Mouse (Mus musculus) limb, embryonic 11.5 days (tissue): Measurements from ENCODE around the gene Hoxb4. TPM values are rescaled to one million over a fixed set of nuclear protein-coding genes. Genes with fewer than 3 reads are reported as not detected.

ENCODE experiments used
- ATAC-seq: fragments of 200-750 bp; cut with Nextera tagmentation; 2 replicates; pipeline ENCODE4 v1.8.0; 2017; ENCODE audit warnings: low read depth; ENCODE audit not compliant: insufficient number of reproducible peaks, low FRiP score, low TSS enrichment
- DNase-seq: peaks from one replicate; pipeline ENCODE4 v3.0.0-alpha.2; 2015; ENCODE audit warnings: low spot score
- H3K27ac ChIP-seq: fragments of 300-500 bp; sonication (generic); replicated peaks from 2 replicates; pipeline ENCODE4 v1.5.1; 2014; ENCODE audit warnings: low read depth, mild to moderate bottlenecking, low read length
- H3K27me3 ChIP-seq: fragments of 300-500 bp; sonication (generic); 2 replicates; pipeline ENCODE4 v1.6.1; 2014; ENCODE audit warnings: mild to moderate bottlenecking, low read length, mixed read lengths; ENCODE audit not compliant: control insufficient read depth, insufficient read depth
- H3K36me3 ChIP-seq: fragments of 300-500 bp; sonication (generic); 2 replicates; pipeline ENCODE4 v1.6.1; 2014; ENCODE audit warnings: mild to moderate bottlenecking, low read length, moderate library complexity, mixed read lengths; ENCODE audit not compliant: control insufficient read depth, insufficient read depth
- H3K4me1 ChIP-seq: fragments of 300-500 bp; sonication (generic); 2 replicates; pipeline ENCODE4 v1.6.1; 2014; ENCODE audit warnings: low read length, mixed read lengths; ENCODE audit not compliant: control insufficient read depth, insufficient read depth
- H3K4me2 ChIP-seq: fragments of 300-500 bp; sonication (generic); 2 replicates; pipeline ENCODE4 v1.6.1; 2014; ENCODE audit warnings: low read depth, mild to moderate bottlenecking, moderate library complexity; ENCODE audit not compliant: severe bottlenecking
- H3K4me3 ChIP-seq: fragments of 300-500 bp; sonication (generic); 2 replicates; pipeline ENCODE4 v1.5.1; 2014; ENCODE audit warnings: low read depth, low read length
- H3K9ac ChIP-seq: fragments of 300-500 bp; sonication (generic); 2 replicates; pipeline ENCODE4 v1.6.1; 2014; ENCODE audit warnings: mild to moderate bottlenecking, low read length
- H3K9me3 ChIP-seq: fragments of 300-500 bp; sonication (generic); 2 replicates; pipeline ENCODE4 v1.6.1; 2016; ENCODE audit warnings: low read length; ENCODE audit not compliant: control insufficient read depth
- WGBS: fragments of 180-500 bp; shearing (Covaris S2); extraction: QIAGEN DNeasy Blood & Tissue Kit; methylation state at CpG from one replicate; pipeline ENCODE4 v1.1.7; 2014; 5-methylcytosine and 5-hydroxymethylcytosine counted together
- polyA plus RNA-seq: library from polyadenylated mRNA; unstranded; fragments of >200 nt; fragmentation: Nextera tagmentation; extraction: Ambion mirVana; gene quantifications from 2 replicates; pipeline ENCODE4 v1.2.1, GENCODE M21; 2014

Gene Hoxb4
- polyA plus RNA-seq, 1 experiment from 2014 or later = 0.45 TPM

DNA sequence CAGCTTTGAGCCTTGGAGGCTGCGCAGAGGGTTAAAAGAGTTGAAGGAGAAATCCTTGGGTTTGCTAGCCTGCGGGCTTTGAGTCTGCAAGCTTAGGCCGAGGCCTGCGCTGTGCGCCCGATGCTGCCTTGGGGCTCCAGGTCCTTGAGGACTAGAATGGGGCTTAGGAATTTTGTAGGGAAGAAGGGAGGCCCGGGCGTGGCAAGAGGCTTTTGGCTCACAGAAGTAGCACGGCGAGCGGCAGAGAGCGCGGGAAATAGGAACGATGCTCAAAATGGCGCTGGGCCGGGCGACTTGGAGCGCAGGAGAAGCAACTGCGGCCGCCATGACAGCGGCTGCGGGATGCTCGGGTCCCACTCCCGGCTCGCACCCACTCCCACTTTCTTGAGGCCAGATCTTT, 36.3 kb downstream of the Hoxb4 start:
- no peaks in the 10 kb centered on the region for H3K9me3 ChIP-seq
- peak overlapping the region; percentile 24 for H3K4me3 ChIP-seq
- peak overlapping the region; percentile 68 for H3K27ac ChIP-seq
- H3K4me2 ChIP-seq = peak overlapping the region; percentile 72
- under 1% methylated on average over 25 of the region's 25 CpGs for WGBS
- H3K9ac ChIP-seq = peak overlapping the region; percentile 60
- peaks cover 11% of the 10 kb centered on the region; the same call in 1 of the 2 replicates for H3K4me1 ChIP-seq
- no peaks in the 10 kb centered on the region for H3K36me3 ChIP-seq
- ATAC-seq (no peak), DNase-seq (peak; percentile 86)
- H3K27me3 ChIP-seq = peaks cover 28% of the 10 kb centered on the region

DNA sequence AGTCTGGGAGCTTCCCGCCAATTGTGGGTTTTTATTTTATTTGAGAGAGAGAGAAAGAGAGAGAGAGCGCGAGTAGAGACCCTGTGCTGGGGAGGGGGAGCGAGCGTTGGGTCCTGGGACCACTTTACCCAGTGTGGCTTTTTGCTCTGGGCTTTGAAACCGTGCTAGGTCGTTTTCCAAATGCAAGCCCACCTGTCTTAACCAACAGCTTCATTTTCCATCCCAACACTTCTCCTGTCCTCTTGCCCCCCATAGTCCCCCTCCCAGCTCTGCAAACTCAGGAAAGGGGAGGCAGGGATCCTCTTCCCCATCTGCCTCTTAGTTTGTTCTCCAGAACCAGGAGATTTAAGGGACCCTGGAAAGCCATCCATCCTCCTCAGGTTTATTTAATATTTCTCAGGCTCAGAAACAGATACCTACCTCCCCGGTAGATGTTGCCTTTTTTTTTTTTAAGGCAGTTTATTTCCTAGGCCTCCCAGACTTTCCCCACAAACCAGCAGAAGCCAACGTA, 36.8 kb downstream of the Hoxb4 start:
- H3K4me1 ChIP-seq = peaks cover 11% of the 10 kb centered on the region; the same call in 1 of the 2 replicates
- DNase-seq = no peak
- WGBS = 4% methylated on average over 9 of the region's 9 CpGs

DNA sequence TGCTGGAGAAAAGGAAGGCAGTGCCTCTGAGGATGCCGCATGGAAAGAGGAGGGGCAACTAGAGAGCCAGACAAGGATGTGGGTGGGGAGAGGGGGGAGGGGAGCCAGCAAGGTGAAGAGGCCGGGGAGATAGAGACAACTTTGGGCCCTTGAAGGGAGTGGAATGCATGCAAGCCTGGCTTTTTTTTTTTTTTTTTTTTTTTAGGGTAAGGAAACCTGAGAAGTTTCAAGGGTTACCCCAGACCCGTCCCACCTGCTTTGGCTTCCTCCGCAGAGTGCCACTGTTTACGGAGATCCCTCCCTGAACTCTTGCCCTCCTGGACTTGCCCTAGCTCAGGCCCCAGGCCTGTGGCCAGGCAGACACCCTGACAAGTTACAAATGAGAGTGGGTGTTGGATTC, 45.7 kb downstream of the Hoxb4 start:
- no peak overlapping the region for H3K4me3 ChIP-seq
- no peak overlapping the region for H3K9ac ChIP-seq
- H3K27me3 ChIP-seq = peaks cover 53% of the 10 kb centered on the region
- no peaks in the 10 kb centered on the region for H3K9me3 ChIP-seq
- no peak overlapping the region for H3K27ac ChIP-seq
- H3K4me2 ChIP-seq = no peak overlapping the region
- no peaks in the 10 kb centered on the region for H3K36me3 ChIP-seq
- peaks cover 9% of the 10 kb centered on the region for H3K4me1 ChIP-seq
- WGBS = 2% methylated on average over 5 of the region's 5 CpGs
- DNase-seq (no peak), ATAC-seq (no peak)

More for the DNA sequence above, 36.8 kb downstream of the Hoxb4 start:
- Histone ChIP-seq H3K9ac (peak overlapping the region; percentile 60), H3K4me3 (peak overlapping the region; percentile 24), H3K27ac (peak overlapping the region; percentile 68; the same call in 1 of the 2 replicates), H3K9me3 (no peaks in the 10 kb centered on the region), H3K36me3 (no peaks in the 10 kb centered on the region), H3K27me3 (peaks cover 26% of the 10 kb centered on the region), H3K4me2 (peak overlapping the region; percentile 72)
- no peak for ATAC-seq

DNA sequence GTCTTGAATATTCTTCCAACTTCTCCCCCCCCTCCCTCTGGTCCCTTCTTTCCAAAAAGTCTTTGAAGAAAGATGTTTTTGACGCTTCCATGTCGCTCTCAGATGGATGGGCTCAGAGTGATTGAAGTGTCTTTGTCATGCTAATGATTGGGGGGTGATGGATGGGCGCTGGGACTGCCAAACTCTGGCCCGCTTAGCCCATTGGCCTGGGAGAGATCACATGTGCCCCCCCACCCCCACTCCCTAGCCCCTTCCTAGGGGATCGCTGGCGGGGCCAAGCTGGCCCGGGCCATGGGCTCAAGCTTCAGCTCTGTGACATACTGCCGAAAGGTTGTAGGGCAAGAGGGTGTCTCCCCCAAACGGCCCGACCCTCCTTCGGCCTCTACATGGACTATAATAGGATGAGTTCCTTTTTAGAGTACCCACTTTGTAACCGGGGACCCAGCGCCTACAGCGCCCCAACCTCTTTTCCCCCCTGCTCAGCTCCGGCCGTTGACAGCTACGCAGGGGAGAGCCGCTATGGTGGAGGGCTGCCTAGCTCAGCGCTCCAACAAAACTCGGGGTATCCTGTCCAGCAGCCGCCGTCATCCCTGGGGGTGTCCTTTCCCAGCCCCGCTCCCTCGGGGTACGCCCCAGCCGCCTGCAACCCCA, 47.5 kb downstream of the Hoxb4 start, which contains the start of gene Hoxb1:
TSS of gene Hoxb1 (plus strand) at position 312 of the 651 bp plus-strand sequence.
- no peak for ATAC-seq
- H3K36me3 ChIP-seq = no peaks in the 10 kb centered on the region
- H3K4me2 ChIP-seq = peak within 1 kb of the TSS; percentile 14; the same call in 1 of the 2 replicates
- no peak within 1 kb of the TSS for H3K4me3 ChIP-seq
- no peak within 1 kb of the TSS for H3K27ac ChIP-seq
- H3K27me3 ChIP-seq = peaks cover 67% of the 10 kb centered on the region
- H3K9ac ChIP-seq = no peak within 1 kb of the TSS
- peaks cover 9% of the 10 kb centered on the region for H3K4me1 ChIP-seq
- WGBS = 2% methylated on average over 26 of the region's 26 CpGs
- H3K9me3 ChIP-seq = no peaks in the 10 kb centered on the region
- peak; percentile 39 for DNase-seq

GRCm38 (mm10) chr11:96366092-96367041, 48.3 kb downstream of the Hoxb4 start:
- H3K9me3 ChIP-seq = no peaks in the 10 kb centered on the region
- H3K9ac ChIP-seq = no peak overlapping the region
- no peaks in the 10 kb centered on the region for H3K36me3 ChIP-seq
- peak overlapping the region; percentile 14; the same call in 1 of the 2 replicates for H3K4me2 ChIP-seq
- peaks cover 72% of the 10 kb centered on the region for H3K27me3 ChIP-seq
- H3K4me3 ChIP-seq = no peak overlapping the region
- under 1% methylated on average over 47 of the region's 47 CpGs for WGBS
- H3K4me1 ChIP-seq = peaks cover 9% of the 10 kb centered on the region
- ATAC-seq = no peak
- H3K27ac ChIP-seq = no peak overlapping the region
- peak; percentile 61 for DNase-seq

GRCm38 (mm10) chr11:96367141-96367540, 49.1 kb downstream of the Hoxb4 start:
- ATAC-seq (no peak), DNase-seq (no peak)
- Histone ChIP-seq H3K4me3 (no peak overlapping the region), H3K27ac (no peak overlapping the region), H3K4me2 (no peak overlapping the region), H3K36me3 (no peaks in the 10 kb centered on the region), H3K27me3 (peaks cover 72% of the 10 kb centered on the region), H3K4me1 (peaks cover 9% of the 10 kb centered on the region), H3K9me3 (no peaks in the 10 kb centered on the region), H3K9ac (no peak overlapping the region)
- whole genome bisulfite sequencing = 8% methylated on average over 6 of the region's 6 CpGs

DNA sequence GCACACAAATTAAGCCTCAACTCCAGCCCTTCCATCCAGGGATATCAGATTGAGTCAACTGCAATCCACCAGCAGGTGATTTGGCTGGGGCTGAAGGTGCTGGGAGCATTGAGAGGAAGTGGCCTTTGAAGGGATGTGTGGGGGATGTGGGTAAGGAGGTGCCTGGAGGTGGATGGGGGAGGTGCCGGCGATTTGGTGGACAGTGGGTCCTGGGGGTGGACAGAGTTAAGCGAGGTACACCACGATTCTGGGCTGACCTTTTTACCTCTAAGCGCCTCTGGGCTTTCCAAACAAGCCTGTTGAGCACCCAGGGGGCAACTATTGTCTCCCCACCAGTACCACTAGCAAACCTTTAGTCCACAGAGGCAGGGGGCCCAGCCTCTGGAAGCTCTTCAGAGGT, 50.6 kb downstream of the Hoxb4 start:
- Histone ChIP-seq H3K9me3 (no peaks in the 10 kb centered on the region), H3K4me3 (no peak overlapping the region), H3K27ac (no peak overlapping the region), H3K36me3 (no peaks in the 10 kb centered on the region), H3K4me2 (no peak overlapping the region), H3K4me1 (peaks cover 7% of the 10 kb centered on the region), H3K27me3 (peaks cover 68% of the 10 kb centered on the region), H3K9ac (no peak overlapping the region)
- 10% methylated on average over 5 of the region's 5 CpGs for WGBS
- no peak for DNase-seq
- ATAC-seq = no peak

GRCm38 (mm10) chr11:96369140-96369539, 51.1 kb downstream of the Hoxb4 start:
- ATAC-seq = no peak
- Histone ChIP-seq H3K27ac (no peak overlapping the region), H3K9me3 (no peaks in the 10 kb centered on the region), H3K27me3 (peaks cover 68% of the 10 kb centered on the region), H3K9ac (no peak overlapping the region), H3K4me3 (no peak overlapping the region), H3K36me3 (no peaks in the 10 kb centered on the region), H3K4me1 (peaks cover 7% of the 10 kb centered on the region), H3K4me2 (no peak overlapping the region)
- no peak for DNase-seq
- WGBS = 22% methylated on average over 7 of the region's 7 CpGs
